Mouse (Mus musculus) megakaryocyte, embryonic 14.5 days (primary cell): Measurements from ENCODE around the gene Ablim2.

Experiments used
- FLI1 ChIP-seq: IDR thresholded peaks from 2 replicates; pipeline ENCODE4 v1.6.1; 2012; ENCODE audit warnings: low read length, inconsistent platforms, mixed read lengths
- GATA1 ChIP-seq: IDR thresholded peaks from 3 replicates; pipeline ENCODE4 v1.6.1; 2012; ENCODE audit warnings: mixed read lengths, low read length, inconsistent platforms, borderline replicate concordance

- no peak for TF ChIP-seq GATA1
- no peak for TF ChIP-seq FLI1
Measured at GRCm38 (mm10) chr5:35728344-35728956, 29.2 kb upstream of the Ablim2 start.
